Mouse (Mus musculus): ENCODE results near the gene Anks1. TPM values are rescaled to one million over a fixed set of nuclear protein-coding genes. Genes with fewer than 3 reads are reported as not detected.
"Not testable (repeated sequence)": the region's sequence is repeated elsewhere in the genome, so short reads cannot be mapped to it uniquely, and the experiment has no call there.

Anks1 gene
- polyA plus RNA-seq, 1 experiment from 2014 or later: 14.4 TPM

GRCm38 (mm10) chr17:27984421-27984820 lies 75.3 kb downstream of the Anks1 start:
- 92% methylated on average over 12 of the region's 12 CpGs for WGBS

GRCm38 (mm10) chr17:27986106-27986505 lies 77.0 kb downstream of the Anks1 start:
- Histone ChIP-seq H3K36me3 (peaks cover 53% of the 10 kb centered on the region), H3K27me3 (no peaks in the 10 kb centered on the region), H3K4me3 (replicated peaks) (no peak overlapping the region), H3K9ac (no peak overlapping the region), H3K4me1 (peaks cover 6% of the 10 kb centered on the region; the same call in 1 of the 2 replicates), H3K9me3 (replicated peaks) (no peaks in the 10 kb centered on the region), H3K4me2 (no peak overlapping the region), H3K27ac (no peak overlapping the region)
- no peak for ATAC-seq (replicated peaks; ENCODE audit: low FRiP score)
- WGBS: 95% methylated on average over 19 of the region's 19 CpGs

More at GRCm38 (mm10) chr17:27984421-27984820, 75.3 kb downstream of the Anks1 start:
- ATAC-seq (replicated peaks; ENCODE audit: low FRiP score): no peak
- no peak overlapping the region for H3K4me2 ChIP-seq
- H3K27me3 ChIP-seq: no peaks in the 10 kb centered on the region
- 0 out of 2 replicates have a peak, but pooled peaks cover 3% of the 10 kb centered on the region for H3K4me1 ChIP-seq
- H3K4me3 ChIP-seq (replicated peaks): no peak overlapping the region
- no peak overlapping the region for H3K9ac ChIP-seq
- no peak overlapping the region for H3K27ac ChIP-seq
- H3K36me3 ChIP-seq: peaks cover 51% of the 10 kb centered on the region
- H3K9me3 ChIP-seq (replicated peaks): no peaks in the 10 kb centered on the region

GRCm38 (mm10) chr17:27989807-27990542 lies 80.9 kb downstream of the Anks1 start:
- Histone ChIP-seq H3K36me3 (peaks cover 72% of the 10 kb centered on the region), H3K27me3 (no peaks in the 10 kb centered on the region), H3K4me3 (replicated peaks) (no peak overlapping the region), H3K9me3 (replicated peaks) (no peaks in the 10 kb centered on the region), H3K27ac (no peak overlapping the region), H3K4me1 (peaks cover 7% of the 10 kb centered on the region; the same call in 1 of the 2 replicates), H3K4me2 (no peak overlapping the region), H3K9ac (no peak overlapping the region)
- 41% methylated on average over 15 of the region's 15 CpGs for WGBS
- ATAC-seq (replicated peaks; ENCODE audit: low FRiP score): no peak

GRCm38 (mm10) chr17:27994001-27994944 lies 85.2 kb downstream of the Anks1 start:
- Histone ChIP-seq H3K4me2 (no peak overlapping the region), H3K27ac (peak overlapping the region; percentile 61), H3K4me3 (replicated peaks) (no peak overlapping the region), H3K4me1 (peaks cover 12% of the 10 kb centered on the region; the same call in 1 of the 2 replicates), H3K9ac (no peak overlapping the region), H3K36me3 (peaks cover 57% of the 10 kb centered on the region), H3K27me3 (no peaks in the 10 kb centered on the region), H3K9me3 (replicated peaks) (no peaks in the 10 kb centered on the region)
- WGBS: 60% methylated on average over 10 of the region's 10 CpGs
- ATAC-seq (replicated peaks; ENCODE audit: low FRiP score): peak; percentile 56; the same call in 1 of the 2 replicates

- 45% methylated on average over 4 of the region's 4 CpGs for WGBS
- Histone ChIP-seq H3K27me3 (no peaks in the 10 kb centered on the region), H3K27ac (no peak overlapping the region), H3K4me1 (peaks cover 22% of the 10 kb centered on the region), H3K9me3 (replicated peaks) (no peaks in the 10 kb centered on the region), H3K36me3 (peaks cover 46% of the 10 kb centered on the region), H3K4me3 (replicated peaks) (no peak overlapping the region), H3K4me2 (no peak overlapping the region), H3K9ac (no peak overlapping the region)
- no peak for ATAC-seq (replicated peaks; ENCODE audit: low FRiP score)
Observed at GRCm38 (mm10) chr17:27996320-27996719, 87.2 kb downstream of the Anks1 start.

GRCm38 (mm10) chr17:27997212-27997611 lies 88.1 kb downstream of the Anks1 start:
- Histone ChIP-seq H3K9me3 (replicated peaks) (no peaks in the 10 kb centered on the region), H3K27ac (no peak overlapping the region), H3K27me3 (no peaks in the 10 kb centered on the region), H3K4me1 (peaks cover 25% of the 10 kb centered on the region), H3K4me2 (no peak overlapping the region), H3K9ac (no peak overlapping the region), H3K4me3 (replicated peaks) (no peak overlapping the region), H3K36me3 (peaks cover 37% of the 10 kb centered on the region)
- 51% methylated on average over 12 of the region's 12 CpGs for WGBS
- no peak for ATAC-seq (replicated peaks; ENCODE audit: low FRiP score)

- not testable (repeated sequence) for H3K9ac ChIP-seq; H3K27me3 ChIP-seq; H3K9me3 ChIP-seq (replicated peaks); H3K4me3 ChIP-seq (replicated peaks); H3K4me2 ChIP-seq
- 0 out of 2 replicates have a peak, but pooled peaks have one; percentile 19 for ATAC-seq (replicated peaks; ENCODE audit: low FRiP score)
- Histone ChIP-seq H3K4me1 (peaks cover 20% of the 10 kb centered on the region), H3K36me3 (peaks cover 31% of the 10 kb centered on the region), H3K27ac (peak overlapping the region; percentile 15; the same call in 1 of the 2 replicates)
- 77% methylated on average over 13 of the region's 13 CpGs for WGBS
Observed at GRCm38 (mm10) chr17:27999683-28000273, 90.7 kb downstream of the Anks1 start.

- Histone ChIP-seq H3K36me3 (peaks cover 25% of the 10 kb centered on the region), H3K4me2 (no peak overlapping the region), H3K4me3 (replicated peaks) (no peak overlapping the region), H3K9ac (no peak overlapping the region), H3K27ac (peak overlapping the region; percentile 15; the same call in 1 of the 2 replicates), H3K27me3 (no peaks in the 10 kb centered on the region), H3K9me3 (replicated peaks) (no peaks in the 10 kb centered on the region), H3K4me1 (peaks cover 21% of the 10 kb centered on the region)
- 58% methylated on average over 4 of the region's 4 CpGs for WGBS
- ATAC-seq (replicated peaks; ENCODE audit: low FRiP score): no peak
Observed at GRCm38 (mm10) chr17:28000389-28000788, 91.3 kb downstream of the Anks1 start.

GRCm38 (mm10) chr17:28000851-28001250 lies 91.7 kb downstream of the Anks1 start:
- Histone ChIP-seq H3K4me1 (peaks cover 26% of the 10 kb centered on the region), H3K4me2 (no peak overlapping the region), H3K27ac (peak overlapping the region; percentile 19; the same call in 1 of the 2 replicates), H3K9me3 (replicated peaks) (no peaks in the 10 kb centered on the region), H3K27me3 (no peaks in the 10 kb centered on the region), H3K9ac (no peak overlapping the region), H3K36me3 (peaks cover 20% of the 10 kb centered on the region), H3K4me3 (replicated peaks) (no peak overlapping the region)
- peak; percentile 41; the same call in 1 of the 2 replicates for ATAC-seq (replicated peaks; ENCODE audit: low FRiP score)
- WGBS: 44% methylated on average over 1 of the region's 1 CpGs

GRCm38 (mm10) chr17:28005393-28005792 lies 96.3 kb downstream of the Anks1 start:
- Histone ChIP-seq H3K27me3 (no peaks in the 10 kb centered on the region), H3K4me2 (no peak overlapping the region), H3K9ac (0 out of 2 replicates have a peak overlapping the region, but pooled peaks have one; percentile 5), H3K4me3 (replicated peaks) (no peak overlapping the region), H3K27ac (no peak overlapping the region), H3K36me3 (peaks cover 7% of the 10 kb centered on the region; the same call in 1 of the 2 replicates), H3K9me3 (replicated peaks) (no peaks in the 10 kb centered on the region), H3K4me1 (peaks cover 54% of the 10 kb centered on the region)
- ATAC-seq (replicated peaks; ENCODE audit: low FRiP score): no peak

- H3K4me1 ChIP-seq: peaks cover 51% of the 10 kb centered on the region
- no peak for ATAC-seq (replicated peaks; ENCODE audit: low FRiP score)
- peak overlapping the region; percentile 92 for H3K27ac ChIP-seq
- H3K9me3 ChIP-seq (replicated peaks): no peaks in the 10 kb centered on the region
- no peak overlapping the region for H3K9ac ChIP-seq
- peaks cover 7% of the 10 kb centered on the region; the same call in 1 of the 2 replicates for H3K36me3 ChIP-seq
- H3K4me3 ChIP-seq (replicated peaks): no peak overlapping the region
- whole genome bisulfite sequencing: 50% methylated on average over 8 of the region's 8 CpGs
- H3K27me3 ChIP-seq: no peaks in the 10 kb centered on the region
- H3K4me2 ChIP-seq: peak overlapping the region; percentile 58
Observed at GRCm38 (mm10) chr17:28006208-28006607, 97.1 kb downstream of the Anks1 start.

Data from kidney, embryonic 15.5 days (tissue).